Mouse (Mus musculus) heart, postnatal 0 days (tissue): ENCODE results near the gene Fgf18. TPM values are rescaled to one million over a fixed set of nuclear protein-coding genes. Genes with fewer than 3 reads are reported as not detected.

Source experiments
- ATAC-seq: fragments of 200-750 bp; cut with Nextera tagmentation; 2 replicates; pipeline ENCODE4 v1.8.0; 2017; ENCODE audit warnings: low read depth, moderate number of reproducible peaks, moderate library complexity; ENCODE audit not compliant: insufficient read depth
- DNase-seq: peaks from one replicate; pipeline ENCODE4 v3.0.0-alpha.2; 2016; ENCODE audit warnings: low spot score
- H3K27ac ChIP-seq: fragments of 300-500 bp; sonication (generic); 2 replicates; pipeline ENCODE4 v1.5.1; 2014; ENCODE audit warnings: low read depth, mild to moderate bottlenecking
- H3K27me3 ChIP-seq: fragments of 300-500 bp; sonication (generic); 2 replicates; pipeline ENCODE4 v1.6.1; 2014; ENCODE audit warnings: low read length, mixed read lengths; ENCODE audit not compliant: control insufficient read depth, insufficient read depth
- H3K36me3 ChIP-seq: fragments of 300-500 bp; sonication (generic); replicated peaks from 2 replicates; pipeline ENCODE4 v1.6.1; 2014; ENCODE audit warnings: low read length, mixed read lengths; ENCODE audit not compliant: control insufficient read depth, insufficient read depth
- H3K4me1 ChIP-seq: fragments of 300-500 bp; sonication (generic); 2 replicates; pipeline ENCODE4 v1.6.1; 2014; ENCODE audit warnings: antibody characterized with exemption; ENCODE audit not compliant: control insufficient read depth, insufficient read depth
- H3K4me2 ChIP-seq: fragments of 300-500 bp; sonication (generic); 2 replicates; pipeline ENCODE4 v1.6.1; 2014; ENCODE audit warnings: low read depth, mild to moderate bottlenecking, low read length, moderate library complexity
- H3K4me3 ChIP-seq: fragments of 300-500 bp; sonication (generic); 2 replicates; pipeline ENCODE4 v1.5.1; 2014; ENCODE audit warnings: low read depth, low read length
- H3K9ac ChIP-seq: fragments of 300-500 bp; sonication (generic); replicated peaks from 2 replicates; pipeline ENCODE4 v1.6.1; 2014; ENCODE audit warnings: low read depth, low read length, mixed read lengths
- H3K9me3 ChIP-seq: fragments of 300-500 bp; sonication (generic); replicated peaks from 2 replicates; pipeline ENCODE4 v1.6.1; 2016; ENCODE audit warnings: low read length; ENCODE audit not compliant: control insufficient read depth
- CTCF ChIP-seq: IDR thresholded peaks from 2 replicates; pipeline ENCODE4 v1.5.1; 2016; ENCODE audit warnings: antibody characterized with exemption, control low read depth, low read depth
- EP300 ChIP-seq: IDR thresholded peaks from 2 replicates; pipeline ENCODE4 v1.6.1; 2016; ENCODE audit warnings: antibody characterized with exemption, low read depth
- WGBS: fragments of 180-500 bp; shearing (Covaris S2); extraction: QIAGEN DNeasy Blood & Tissue Kit; methylation state at CpG from one replicate; pipeline ENCODE4 v1.1.7; 2014; 5-methylcytosine and 5-hydroxymethylcytosine counted together
- polyA plus RNA-seq: library from polyadenylated mRNA; unstranded; fragments of >200 nt; fragmentation: Nextera tagmentation; extraction: Ambion mirVana; gene quantifications from 2 replicates; pipeline ENCODE4 v1.2.1, GENCODE M21; 2015
- total RNA-seq: library from RNA; depleted of rRNA; stranded (reverse); fragments of >200 nt; gene quantifications from 2 replicates; pipeline ENCODE4 v1.2.3, GENCODE M21; 2014; ENCODE audit warnings: low replicate concordance; rRNA removed

Gene Fgf18
- total RNA-seq (2.8 and 10.5 TPM in 2 replicates), polyA plus RNA-seq (10.7 and 10.8 TPM in 2 replicates)

DNA sequence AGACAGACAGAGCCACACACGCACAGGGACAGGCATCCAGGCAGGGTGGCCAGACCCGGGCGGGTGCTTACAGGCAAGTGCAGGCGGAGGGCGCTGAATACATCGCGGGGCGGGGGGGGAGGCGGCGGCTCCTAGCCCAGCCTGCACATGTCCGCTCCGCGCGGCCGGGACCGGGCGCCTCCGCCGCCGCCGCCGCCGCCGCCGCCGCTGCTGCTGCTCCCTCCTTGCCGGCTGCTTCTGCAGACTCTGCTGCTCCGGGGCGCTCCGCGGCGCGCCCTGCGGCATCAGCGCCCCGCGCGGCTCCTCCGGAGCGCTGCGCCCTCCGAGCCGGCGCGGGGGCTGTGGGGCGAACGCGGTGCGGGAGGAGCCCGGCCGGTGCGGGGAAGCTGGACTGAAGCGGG, at the start of gene Fgf18:
Gene Fgf18, minus strand, starts transcription at position 230 of the 401 bp plus-strand sequence.
- WGBS = 0% methylated on average over 23 of the region's 53 CpGs
- peaks cover 21% of the 10 kb centered on the region for H3K36me3 ChIP-seq
- peak; percentile 27 for ATAC-seq
- peak within 1 kb of the TSS; percentile 88 for H3K27ac ChIP-seq
- H3K9ac ChIP-seq = peak within 1 kb of the TSS; percentile 58
- TF ChIP-seq EP300 = no peak
- no peak for TF ChIP-seq CTCF
- no peaks in the 10 kb centered on the region for H3K27me3 ChIP-seq
- DNase-seq = no peak
- H3K4me3 ChIP-seq = peak within 1 kb of the TSS; percentile 72
- H3K9me3 ChIP-seq = no peaks in the 10 kb centered on the region
- H3K4me2 ChIP-seq = peak within 1 kb of the TSS; percentile 91
- H3K4me1 ChIP-seq = peaks cover 25% of the 10 kb centered on the region

- no peak for TF ChIP-seq CTCF
- TF ChIP-seq EP300 = no peak
- Histone ChIP-seq H3K4me1 (peaks cover 13% of the 10 kb centered on the region; the same call in 1 of the 2 replicates), H3K27ac (no peak overlapping the region), H3K4me3 (no peak overlapping the region), H3K9ac (no peak overlapping the region), H3K9me3 (0 out of 2 replicates have a peak, but pooled peaks cover 6% of the 10 kb centered on the region), H3K27me3 (peaks cover 95% of the 10 kb centered on the region), H3K36me3 (no peaks in the 10 kb centered on the region), H3K4me2 (no peak overlapping the region)
- WGBS = 11% methylated on average over 24 of the region's 24 CpGs
- no peak for DNase-seq
- no peak for ATAC-seq
These were observed 49.4 kb upstream of the Fgf18 start for GRCm38 (mm10) chr11:33196447-33197132.

DNA sequence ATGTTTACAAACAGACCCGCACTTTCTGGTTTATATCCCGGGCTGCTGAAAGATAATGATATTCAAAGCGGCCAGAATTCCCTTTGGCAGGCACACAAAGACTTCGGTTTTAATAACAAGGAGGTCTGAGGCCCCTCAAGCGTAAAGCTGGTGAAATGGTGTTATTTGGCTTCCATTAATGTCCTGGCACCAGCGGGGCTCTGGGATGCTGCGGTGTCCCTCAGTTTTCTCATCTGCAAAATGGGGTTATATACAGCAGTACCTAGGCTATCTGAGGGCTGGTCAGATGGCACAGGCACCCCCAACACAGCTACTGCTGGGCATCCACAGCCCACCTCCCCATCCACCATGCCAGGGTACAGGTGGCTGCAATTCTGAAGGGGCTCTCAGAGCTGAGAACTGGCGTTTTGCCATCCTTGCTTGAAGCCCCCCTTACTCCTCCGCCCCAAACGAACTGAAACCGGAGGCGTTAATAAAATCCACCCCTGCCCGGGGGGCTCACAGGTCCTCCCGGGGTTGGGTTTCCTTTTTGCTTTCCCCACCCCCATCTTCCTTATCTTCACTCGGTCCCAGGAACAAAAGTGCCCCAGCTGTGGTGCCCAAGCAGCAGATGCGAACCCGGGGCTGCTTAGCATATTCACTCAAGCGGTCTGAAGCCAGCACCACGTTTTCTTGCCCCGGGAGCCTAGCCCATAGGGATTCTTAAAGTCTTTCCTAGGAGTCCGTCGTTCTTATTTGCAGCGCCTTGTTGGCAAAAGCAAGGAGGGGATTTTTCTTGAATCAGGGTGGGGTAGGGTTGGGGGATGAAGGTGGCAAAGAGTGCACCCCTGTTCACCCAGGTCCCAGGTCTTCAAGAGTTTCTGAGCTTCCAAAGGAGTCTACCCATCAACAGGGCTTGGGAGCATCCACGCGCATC, 48.6 kb upstream of the Fgf18 start:
- ATAC-seq = no peak
- Histone ChIP-seq H3K36me3 (no peaks in the 10 kb centered on the region), H3K4me1 (0 out of 2 replicates have a peak, but pooled peaks cover 6% of the 10 kb centered on the region), H3K9me3 (0 out of 2 replicates have a peak, but pooled peaks cover 6% of the 10 kb centered on the region), H3K4me2 (no peak overlapping the region), H3K27me3 (peaks cover 95% of the 10 kb centered on the region), H3K4me3 (no peak overlapping the region), H3K9ac (no peak overlapping the region), H3K27ac (no peak overlapping the region)
- WGBS = 6% methylated on average over 25 of the region's 25 CpGs
- TF ChIP-seq EP300 = no peak
- no peak for TF ChIP-seq CTCF
- no peak for DNase-seq

- Histone ChIP-seq H3K9me3 (0 out of 2 replicates have a peak, but pooled peaks cover 6% of the 10 kb centered on the region), H3K27me3 (peaks cover 89% of the 10 kb centered on the region), H3K27ac (no peak overlapping the region), H3K4me3 (no peak overlapping the region), H3K36me3 (no peaks in the 10 kb centered on the region), H3K4me2 (no peak overlapping the region), H3K4me1 (no peaks in the 10 kb centered on the region), H3K9ac (no peak overlapping the region)
- no peak for ATAC-seq
- DNase-seq = no peak
- TF ChIP-seq CTCF = no peak
- no peak for TF ChIP-seq EP300
- 31% methylated on average over 7 of the region's 7 CpGs for WGBS
These were observed 47.9 kb upstream of the Fgf18 start for GRCm38 (mm10) chr11:33195061-33195460.

DNA sequence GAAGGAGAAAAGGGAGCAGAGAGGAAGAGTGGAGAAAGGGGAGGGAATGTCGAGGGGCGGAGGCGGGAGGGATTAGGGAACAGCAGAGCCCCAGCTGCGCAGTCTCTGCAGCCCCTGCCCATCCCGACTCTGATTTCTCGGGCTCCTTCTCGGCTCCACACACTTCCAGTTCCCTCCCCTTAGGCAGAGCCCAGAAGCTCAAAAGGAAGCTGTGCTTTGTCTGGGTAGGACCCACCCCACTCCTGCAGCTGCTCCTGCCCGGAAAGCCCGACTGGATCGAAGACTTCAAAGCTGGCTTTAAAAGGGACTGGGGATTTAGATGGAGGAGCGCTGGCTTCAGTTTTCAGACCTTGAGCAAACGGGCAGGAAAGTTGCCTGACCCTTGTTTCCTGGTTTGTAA, 46.5 kb upstream of the Fgf18 start:
- Histone ChIP-seq H3K27me3 (peaks cover 75% of the 10 kb centered on the region), H3K9ac (no peak overlapping the region), H3K4me3 (no peak overlapping the region), H3K4me2 (no peak overlapping the region), H3K27ac (no peak overlapping the region), H3K9me3 (0 out of 2 replicates have a peak, but pooled peaks cover 6% of the 10 kb centered on the region), H3K36me3 (no peaks in the 10 kb centered on the region), H3K4me1 (no peaks in the 10 kb centered on the region)
- no peak for DNase-seq
- 1% methylated on average over 12 of the region's 12 CpGs for WGBS
- TF ChIP-seq CTCF (no peak), EP300 (no peak)
- no peak for ATAC-seq
